Mouse (Mus musculus) urinary bladder, postnatal 36 days (tissue): ENCODE measurements around the gene Spag9.

Source experiments
- DNase-seq, 2 experiments: peaks; one replicate each; pipeline ENCODE4 v3.0.0; 2022; ENCODE audit warnings: low spot score in 2 of 2, mixed read lengths in 1 of 2

The Spag9 gene

DNA sequence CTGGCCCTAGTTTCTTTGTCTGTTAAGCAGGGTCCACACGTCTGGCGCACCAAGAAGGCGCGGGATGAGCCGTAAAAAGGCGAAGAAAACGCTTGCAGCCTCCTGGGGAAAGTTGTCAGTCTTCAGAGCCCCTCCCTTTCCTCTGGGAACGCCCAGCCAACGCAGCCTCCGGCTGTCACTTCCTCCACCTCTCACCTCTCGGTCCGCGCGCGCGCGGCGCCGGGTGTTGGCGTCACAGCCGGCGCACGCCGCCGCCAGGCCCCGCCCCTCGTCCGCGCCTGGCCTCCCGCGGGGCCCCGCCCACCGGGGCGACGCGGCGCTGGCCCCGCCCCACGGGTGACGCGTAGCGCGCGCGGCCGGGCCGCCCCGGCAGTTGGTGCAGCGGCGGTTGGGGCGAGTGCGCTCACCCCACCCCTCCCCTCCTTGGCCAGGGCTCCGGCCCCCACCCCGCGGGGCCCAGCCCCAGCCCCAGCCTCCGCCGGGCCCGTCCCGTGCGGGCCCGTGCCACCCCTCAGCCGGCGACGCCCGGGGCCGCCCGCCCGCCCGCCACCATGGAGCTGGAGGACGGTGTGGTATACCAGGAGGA lies at the start of gene Spag9:
TSS of gene Spag9 (plus strand) at position 372 of the 586 bp plus-strand sequence.
- peak; percentile 89 to 92 for DNase-seq

DNA sequence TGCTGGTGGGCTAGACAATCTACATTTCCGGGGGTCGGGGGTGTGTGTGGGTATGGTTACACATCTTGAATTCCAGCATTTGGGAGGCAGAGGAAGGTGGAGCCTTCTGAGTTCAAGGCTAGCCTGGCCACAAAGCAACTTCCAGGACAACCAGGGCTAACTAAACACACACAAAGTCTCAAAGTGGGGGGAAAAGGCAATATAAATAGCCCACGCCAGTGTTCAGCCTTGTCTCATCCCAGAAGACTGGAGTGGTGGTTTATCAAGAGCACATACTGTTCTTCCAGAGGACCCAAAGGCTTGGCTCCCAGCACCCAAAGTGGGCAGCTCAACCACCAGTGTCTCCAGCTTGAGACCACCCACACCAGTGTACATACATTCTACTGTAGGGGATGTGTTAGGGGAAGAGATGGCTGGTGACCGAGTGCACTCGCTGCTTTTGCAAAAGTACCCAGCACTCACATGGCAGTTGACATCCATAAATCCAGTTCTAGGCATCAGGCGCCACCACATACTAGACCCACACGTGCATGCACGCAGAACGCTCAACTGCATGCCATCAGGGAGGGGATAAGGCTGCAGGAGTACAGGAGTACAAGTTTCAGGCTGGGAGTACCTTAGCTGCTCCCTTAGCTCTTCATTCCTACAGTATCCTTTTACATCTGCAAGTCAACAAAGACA lies 46.9 kb upstream of the Spag9 start:
- DNase-seq: no peak

DNA sequence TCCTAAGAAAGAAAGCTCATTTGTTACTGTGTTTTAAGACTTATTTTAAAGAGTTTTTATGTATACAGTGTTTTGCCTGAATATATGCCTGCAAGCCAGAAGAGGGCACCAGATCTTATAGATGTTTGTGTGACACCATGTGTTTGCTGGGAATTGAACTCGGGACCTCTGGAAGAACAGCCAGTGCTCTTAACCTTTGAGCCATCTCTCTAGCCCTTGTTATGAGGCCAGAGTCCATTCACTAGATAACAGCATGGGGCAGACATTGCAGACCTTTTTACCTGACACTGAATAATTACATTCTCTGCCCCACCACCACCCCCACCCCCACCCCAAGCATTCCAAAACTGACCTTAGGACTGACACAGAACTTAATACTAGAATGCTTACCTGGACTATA lies 45.8 kb upstream of the Spag9 start:
- DNase-seq: no peak

DNA sequence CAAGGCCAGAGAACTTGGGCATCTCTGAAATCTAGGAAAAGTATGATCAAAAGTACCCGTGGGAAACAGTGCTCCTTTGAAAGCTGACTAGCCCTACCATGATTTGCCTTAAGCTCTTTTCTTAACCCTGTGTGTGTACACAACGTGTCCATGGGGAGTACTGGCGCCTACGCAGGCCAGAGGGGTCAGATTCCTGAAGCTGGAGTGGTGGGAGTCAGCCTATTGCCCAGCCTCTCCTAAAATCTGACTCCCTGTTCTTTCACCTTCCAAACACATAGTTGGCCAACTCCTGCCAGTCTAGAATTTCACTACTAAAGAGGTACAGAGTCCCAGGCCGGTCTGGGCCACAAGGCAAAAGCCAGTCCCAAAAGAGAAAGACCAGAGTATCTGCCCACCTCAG lies 43.5 kb upstream of the Spag9 start:
- no peak for DNase-seq

DNA sequence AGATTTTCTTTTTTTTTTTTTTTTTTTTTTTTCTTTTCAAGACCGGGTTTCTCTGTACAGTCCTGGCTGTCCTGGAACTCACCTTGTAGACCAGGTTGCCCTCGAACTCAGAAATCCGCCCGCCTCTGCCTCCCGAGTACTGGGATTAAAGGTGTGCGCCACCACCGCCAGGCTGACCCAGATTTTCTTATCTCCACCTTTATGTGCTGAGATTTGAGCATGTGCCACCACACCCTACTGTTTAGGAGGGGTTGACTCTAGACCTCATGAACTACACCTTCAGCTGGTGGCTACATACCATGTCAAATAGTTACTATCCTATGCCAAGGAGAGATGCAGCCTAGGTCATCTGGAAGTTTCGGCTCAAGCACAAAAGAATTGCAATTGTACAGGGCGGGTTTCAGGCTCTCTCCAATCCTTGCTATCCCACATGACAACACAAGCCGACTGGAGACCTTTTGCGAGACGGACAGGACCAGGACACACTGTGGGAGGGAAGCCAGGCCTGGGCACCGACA lies 41.1 kb upstream of the Spag9 start:
- no peak for DNase-seq

DNA sequence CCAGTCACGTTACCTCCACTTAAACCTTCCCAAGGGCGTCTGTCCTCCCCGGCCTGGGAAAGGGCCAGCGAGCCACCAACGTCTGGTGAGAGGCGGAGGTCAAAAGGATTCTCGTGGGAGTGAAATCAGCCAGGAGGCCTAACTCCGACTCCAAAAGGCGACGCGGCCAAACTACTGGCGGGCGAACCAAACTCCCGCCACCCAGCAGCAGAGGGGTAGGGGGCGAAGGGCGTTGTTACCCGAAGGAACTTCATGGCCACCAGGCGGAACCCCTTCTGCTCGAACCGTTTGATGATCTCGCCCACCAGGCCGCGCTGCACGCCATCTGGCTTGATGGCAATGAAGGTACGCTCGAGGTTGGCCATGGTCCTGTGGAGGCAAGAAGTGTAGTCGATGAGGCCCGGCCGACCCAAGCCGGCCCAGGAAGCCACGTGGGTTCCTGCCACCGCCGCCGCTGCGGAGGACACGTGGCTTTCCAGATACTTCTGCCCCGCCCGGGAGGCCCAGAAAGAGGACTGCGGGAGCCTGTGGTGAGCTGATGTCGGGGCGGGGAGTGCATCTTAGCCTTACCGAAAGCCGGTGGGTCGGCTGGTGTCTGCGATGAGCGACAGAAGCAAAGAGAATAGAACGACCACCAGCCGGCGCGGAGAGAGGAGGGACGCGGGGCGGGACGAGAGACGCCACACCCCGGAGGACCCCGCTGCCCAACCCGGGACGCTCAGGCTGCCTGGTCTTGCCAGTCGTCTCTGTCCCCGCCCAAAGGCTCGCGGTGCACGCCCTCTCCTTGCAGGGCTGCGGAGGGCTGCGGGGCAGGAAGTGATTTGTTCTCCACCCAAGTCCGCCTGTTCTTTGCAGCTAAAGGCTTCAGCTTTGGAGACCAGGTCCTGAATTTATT lies 40.4 kb upstream of the Spag9 start:
- peak; percentile 86 to 95 for DNase-seq

DNA sequence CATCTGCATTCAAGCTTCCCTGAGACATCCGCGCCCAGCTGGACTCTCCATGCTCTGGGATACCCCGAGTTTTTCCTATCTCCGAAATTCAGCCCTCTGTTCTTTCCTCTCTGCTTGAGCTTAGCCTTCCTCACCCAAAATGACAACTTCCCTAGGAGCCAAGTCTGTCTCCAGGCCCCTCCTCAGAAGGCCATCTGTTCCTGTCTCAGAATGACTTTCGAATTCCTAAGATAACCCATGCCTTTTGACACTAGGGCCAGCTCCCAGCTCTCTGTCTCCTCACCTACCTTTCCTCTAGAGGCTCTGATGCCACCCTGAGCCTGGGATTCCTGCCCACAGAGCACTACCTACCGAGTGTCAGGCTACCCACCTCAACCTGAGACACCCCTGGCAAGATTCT lies 39.7 kb upstream of the Spag9 start, which contains the start of gene Nme2:
TSS of gene Nme2 (minus strand) at position 101 of the 400 bp plus-strand sequence.
- DNase-seq: no peak

DNA sequence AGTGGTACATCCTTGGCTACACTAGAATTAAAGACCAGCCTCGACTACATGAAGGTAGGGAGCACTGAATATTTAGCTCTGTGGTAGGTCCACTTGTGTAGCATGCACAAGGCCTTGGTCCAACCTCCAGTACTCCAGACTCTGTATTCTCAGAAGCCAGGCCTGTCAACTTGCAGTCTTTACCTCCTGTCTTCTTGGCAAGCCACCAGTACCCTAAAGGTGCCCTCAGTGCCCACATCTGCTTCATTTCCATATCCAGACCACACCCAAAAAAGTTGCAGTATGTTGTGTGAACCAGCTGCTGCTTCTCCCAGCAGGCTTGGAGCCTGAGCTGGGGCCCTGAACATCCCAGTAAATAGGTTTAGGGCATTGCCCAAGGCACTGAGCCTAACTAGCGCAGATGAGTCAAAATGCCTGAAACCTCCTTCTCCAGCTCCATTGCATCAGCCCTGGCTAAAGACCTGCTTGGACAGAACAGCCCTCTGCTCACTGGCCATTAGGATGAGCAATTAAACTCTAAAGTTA lies 38.8 kb upstream of the Spag9 start:
- DNase-seq: peak in 1 of 2 experiments; percentile 9

DNA sequence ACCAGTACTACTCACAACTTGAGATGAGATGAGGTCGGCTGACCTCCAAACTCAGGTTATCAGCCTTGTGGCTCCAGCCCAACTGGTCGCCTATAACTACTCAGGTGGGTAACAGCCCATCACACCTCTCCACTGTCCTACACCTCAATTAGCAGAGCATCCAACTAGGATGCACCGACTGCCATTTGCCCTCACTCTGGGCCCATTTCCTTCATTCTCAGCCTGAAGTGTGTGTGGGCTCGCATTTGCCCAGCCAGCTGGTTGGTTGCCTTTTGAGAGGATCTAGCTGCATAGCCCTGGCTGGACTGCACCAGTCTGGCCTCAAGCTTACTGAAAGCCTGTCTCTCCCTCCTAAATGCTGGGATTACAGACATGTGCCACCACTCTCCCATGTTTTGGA lies 38.1 kb upstream of the Spag9 start:
- DNase-seq: no peak

DNA sequence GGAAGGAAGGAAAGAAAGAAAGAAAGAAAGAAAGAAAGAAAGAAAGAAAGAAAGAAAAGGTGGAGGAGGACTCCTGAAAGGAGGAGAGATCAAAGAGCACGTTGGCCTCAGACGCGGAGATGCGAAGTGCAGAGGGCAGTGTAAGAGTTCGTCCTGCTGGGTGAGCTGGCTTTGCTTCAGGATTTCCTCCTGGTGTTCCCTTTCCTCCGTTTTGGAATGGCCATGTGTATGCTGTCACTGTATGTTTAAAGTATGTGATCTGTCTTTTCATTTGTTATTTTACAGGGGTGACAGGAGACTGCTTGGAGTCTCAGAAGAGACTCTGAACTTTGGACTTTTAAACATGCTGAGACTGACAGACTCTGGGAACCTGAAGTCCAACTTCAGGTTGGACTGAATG lies 34.4 kb upstream of the Spag9 start:
- no peak for DNase-seq

DNA sequence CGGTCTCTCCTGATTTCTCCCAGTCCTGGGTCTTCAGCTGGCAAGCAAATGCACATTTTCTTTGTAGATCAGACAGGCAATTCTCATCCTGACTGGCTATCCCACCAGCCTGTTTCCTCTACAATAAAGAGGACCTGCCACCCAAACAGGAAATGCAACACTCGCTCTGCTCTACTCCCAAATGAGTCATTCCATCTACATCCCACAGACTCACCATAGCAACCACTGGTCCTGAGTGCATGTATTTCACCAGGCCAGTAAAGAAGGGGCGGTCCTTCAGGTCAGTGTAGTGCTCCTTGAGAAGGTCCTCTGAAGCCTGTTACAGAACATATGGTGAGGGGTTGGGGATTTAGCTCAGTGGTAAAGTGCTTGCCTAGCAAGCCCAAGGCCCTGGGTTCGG lies 32.9 kb upstream of the Spag9 start:
- DNase-seq: no peak

DNA sequence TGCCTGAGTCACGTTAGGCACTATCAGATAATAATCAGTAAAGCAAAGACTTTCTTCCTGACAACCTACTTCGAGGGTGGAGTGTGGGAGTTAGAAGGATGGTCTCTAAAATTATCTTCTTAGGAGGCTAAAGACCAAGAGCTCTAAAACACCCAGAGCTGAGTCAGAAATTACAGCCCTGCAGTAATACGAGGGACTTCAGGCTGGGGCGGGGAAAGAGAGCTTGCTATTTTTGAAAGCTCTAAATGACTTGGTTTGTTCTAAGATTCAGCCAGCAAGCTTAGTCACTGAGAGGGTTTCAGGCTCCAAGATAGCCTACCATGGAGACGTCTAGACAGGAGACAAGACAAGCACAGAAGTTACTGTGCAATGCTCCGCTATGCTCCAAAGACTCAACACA lies 30.5 kb upstream of the Spag9 start:
- DNase-seq: no peak

DNA sequence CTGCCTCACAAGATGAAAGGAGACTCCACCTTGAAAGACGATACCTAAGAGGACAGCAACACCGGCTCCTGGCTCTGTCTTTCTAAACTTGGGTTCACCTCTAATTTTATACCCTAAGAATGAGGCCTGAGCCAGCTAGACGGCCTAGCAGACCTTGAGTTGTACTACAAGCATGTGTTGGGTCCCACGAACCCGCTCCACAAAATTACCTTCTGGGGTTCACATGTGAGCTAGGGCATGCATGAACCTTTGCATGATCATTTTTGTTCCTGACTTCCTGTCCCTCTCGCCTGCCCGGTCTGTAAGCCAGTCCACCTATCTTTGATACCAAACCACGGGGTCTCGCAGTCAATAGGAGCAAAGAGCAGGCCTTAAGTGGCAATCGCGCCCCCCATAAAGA lies 28.5 kb upstream of the Spag9 start:
- DNase-seq: no peak

DNA sequence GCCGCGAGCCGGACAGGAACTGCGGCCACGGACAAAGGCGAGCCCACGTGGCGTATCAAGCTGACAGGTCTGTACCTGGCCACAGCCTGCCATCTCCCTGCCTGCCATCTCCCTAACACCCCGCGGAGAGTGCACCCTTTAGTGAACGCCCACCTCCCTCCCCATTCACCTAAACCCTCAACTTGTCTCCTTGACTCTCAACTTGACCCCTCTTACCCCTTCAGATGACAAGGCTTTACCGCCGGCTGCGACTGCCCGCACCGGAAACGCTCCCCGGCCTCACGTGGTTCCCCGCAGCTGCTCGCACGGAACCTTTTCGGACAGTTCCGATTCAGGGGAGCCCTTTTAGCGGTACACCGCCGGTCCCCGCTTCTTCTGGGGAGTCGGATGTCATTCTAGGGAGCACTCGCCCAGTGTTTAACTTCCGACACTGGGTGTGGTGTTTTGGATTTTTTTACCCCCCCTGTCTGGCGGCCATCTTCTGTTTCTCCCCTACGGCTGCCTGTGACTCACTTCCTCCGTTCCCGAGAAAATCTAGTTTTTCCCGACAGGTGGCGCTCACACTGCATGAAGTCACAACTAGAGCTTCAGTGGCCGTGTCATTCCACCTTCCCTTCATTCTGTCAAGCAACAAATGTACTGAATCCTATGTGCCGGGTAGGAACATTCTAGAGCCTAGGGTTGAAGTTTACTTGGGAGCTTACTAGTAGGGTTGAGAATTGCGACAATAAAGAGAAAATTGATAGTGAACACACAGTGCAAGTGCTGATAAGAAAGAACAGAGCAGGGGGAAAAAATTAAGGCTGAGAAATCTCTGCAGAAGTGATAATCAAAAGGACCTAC lies 27.7 kb upstream of the Spag9 start, which contains the start of the genes Gm20390 and Nme1:
TSS of gene Gm20390 (minus strand) at position 289 of the 843 bp plus-strand sequence.
TSS of gene Nme1 (minus strand) at position 517 of the 843 bp plus-strand sequence.
- peak; percentile 94 to 96 for DNase-seq

DNA sequence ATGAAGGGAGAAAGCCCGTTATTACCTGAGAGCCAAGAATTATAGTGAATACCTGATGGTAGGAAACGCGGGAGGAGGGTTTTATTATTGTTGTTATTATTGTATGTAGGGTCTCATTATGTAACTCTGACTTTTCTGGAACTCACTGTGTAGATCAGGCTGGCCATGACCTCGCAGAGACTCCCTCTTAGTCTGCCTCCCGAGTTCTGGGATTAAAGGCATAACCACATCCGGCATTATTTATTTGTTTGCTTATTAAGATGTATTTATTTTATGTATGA lies 27.1 kb upstream of the Spag9 start:
- DNase-seq: no peak

DNA sequence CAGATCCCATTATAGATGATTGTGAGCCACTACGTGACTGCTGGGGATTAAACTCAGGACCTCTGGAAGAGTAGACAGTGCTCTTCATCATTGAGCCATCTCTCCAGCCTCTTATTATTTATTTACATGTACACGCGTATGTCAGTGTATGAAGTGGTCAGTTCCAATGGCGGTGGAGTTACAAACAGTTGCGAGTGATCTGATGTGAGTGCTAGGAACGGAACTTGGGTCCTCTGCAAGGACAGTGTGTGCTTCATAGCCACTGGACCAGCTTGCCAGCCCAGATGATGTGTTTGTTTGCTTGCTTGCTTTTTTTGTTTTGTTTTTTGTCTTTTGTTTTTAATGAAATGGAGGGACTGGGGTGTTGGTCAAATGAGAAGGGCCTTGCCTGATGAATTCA lies 26.7 kb upstream of the Spag9 start:
- DNase-seq: no peak

DNA sequence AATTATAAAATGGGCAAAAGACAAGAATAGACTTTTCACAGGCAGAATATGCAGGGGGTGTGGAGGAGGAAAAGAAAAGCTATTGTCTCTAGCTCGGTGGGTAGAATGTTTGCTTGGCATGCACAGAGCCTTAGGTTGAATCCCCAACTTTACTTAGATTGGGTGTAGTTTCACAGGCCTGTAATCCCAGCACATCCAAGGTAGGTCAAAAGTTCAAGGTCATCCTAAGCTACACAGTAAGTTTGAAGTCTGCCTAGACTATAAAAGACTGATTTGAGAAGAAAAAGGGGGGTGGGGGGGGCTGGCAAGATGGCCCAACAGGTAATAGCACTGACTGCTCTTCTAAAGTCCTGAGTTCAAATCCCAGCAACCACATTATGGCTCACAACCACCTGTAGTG lies 26.1 kb upstream of the Spag9 start:
- DNase-seq: no peak

DNA sequence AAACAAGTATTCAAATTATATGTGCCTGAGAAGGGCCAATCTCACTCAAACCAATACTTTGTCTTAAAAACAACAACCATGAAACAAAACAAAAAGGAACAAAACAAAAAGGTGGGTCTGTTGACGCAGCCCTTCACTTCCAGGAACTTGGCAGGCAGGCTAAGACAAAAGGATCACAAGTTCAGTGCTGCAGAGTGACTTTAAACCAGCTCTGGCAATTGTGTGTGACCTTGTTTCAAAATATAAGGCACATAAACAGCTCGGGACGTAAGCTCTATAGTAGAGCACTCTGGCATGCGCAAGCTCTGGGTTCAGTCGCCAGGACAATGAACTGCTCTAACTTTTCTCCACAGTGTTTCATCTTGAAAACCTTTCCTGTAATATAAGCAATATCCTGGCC lies 22.9 kb upstream of the Spag9 start:
- DNase-seq: no peak

DNA sequence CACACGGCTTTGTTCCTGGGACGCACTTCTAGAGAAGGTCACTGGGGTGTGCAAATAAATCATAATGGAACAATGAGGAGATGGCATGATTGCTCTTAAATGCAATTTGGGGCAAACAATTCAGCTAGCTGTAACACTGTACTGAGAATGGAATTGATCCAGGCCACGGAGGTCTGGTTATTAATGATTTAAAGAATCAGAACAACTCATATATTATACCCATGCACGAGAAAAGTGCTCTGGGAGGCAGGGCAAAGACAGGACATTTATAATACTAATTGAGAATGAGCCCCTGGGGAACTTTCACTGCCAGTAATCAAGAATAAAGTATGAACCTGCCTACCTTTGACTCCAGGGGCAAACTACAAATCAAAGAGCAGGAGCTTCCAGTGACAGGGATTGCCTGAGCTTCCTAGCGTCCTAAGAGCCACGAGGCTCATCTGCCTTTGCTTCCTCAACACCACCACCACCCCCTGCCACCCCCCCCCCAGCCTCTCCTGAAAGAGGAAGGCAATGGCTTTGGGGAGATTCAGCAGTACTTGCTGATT lies 16.3 kb upstream of the Spag9 start:
- DNase-seq: no peak

DNA sequence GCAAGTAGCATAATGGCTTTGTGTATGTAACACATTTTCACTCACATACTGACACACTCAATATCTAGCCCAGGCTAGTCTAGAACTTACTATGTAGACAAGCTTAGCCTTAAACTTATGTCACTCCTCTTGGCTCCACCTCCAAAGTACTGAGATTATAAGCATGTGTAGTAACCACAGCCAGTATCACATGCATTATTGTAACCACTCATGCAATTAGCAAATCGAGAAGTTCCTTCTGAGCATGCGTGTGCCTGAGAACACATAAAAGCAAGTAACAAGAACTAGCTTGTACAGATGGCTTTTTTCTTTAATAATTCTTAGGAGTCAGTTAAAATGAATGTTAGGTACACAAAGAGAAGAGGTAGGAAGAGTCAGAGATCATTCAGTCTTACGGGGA lies 11.3 kb upstream of the Spag9 start:
- no peak for DNase-seq

DNA sequence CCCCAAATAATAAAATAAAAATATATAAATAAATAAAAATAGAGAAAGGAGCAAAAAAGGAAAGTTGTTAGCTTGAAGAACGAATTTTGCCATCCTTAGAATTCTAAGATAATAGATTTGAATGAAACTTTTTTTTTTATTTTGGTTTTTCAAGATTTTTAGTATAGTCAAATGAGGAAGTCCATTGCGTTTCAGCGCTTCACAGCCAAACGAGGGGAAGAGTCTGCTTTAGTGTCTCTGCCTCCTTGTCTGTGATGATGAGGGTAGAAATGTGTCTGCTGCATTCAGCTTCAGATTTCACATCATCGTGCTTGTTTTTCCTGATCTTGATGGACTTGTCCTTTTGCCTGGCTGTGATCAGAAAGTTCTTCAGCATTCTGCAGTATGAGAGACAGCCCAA lies 10.6 kb upstream of the Spag9 start:
- DNase-seq: no peak
